Comparison of ENCODE assay signal across 24 mouse cellular contexts in the genomic region with DNA sequence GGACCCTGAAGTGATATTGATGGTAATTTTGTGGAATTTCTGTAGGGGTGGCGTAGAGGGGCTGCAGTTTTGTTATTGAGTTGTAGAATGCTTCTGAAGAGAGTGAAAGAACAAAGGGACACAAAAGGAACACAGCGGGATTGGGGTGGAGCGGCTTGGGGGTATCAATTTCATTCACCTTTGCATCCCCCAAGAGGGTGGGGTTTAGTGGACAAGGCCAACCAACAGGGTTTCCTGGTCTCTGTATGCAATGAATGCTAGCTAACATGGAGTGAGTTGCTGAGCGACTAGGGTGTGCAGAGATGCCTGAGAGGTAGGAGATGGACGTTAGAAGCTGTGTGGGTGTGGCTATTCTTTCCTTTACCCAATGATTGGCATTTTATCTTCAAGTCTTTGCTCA.
DNase-seq lines count a peak whose midpoint lies in the region; ATAC-seq lines count a peak whose summit lies in the region.
"Had no signal": no experiment of that assay in that cellular context is flagged by ENCODE, and none has a peak within 500 bp of the region (broad histone marks: within the 10 kb centered on the region; RNA-seq: fewer than 3 reads in every experiment).

No protein-coding gene starts in this region.

- no peaks in the 10 kb centered on the region for H3K27me3 ChIP-seq in hindbrain, embryonic 11.5 days (ENCODE audit: control insufficient read depth, insufficient read depth, low read length)
- H3K27me3 ChIP-seq in hindbrain, embryonic 14.5 days (ENCODE audit: control insufficient read depth, insufficient read depth, low read length), result no peaks in the 10 kb centered on the region
- H3K27me3 ChIP-seq: embryonic facial prominence, embryonic 15.5 days; forebrain, embryonic 15.5 days; heart, embryonic 12.5 days; hindbrain, embryonic 13.5 days had no signal

- H3K9me3 ChIP-seq in hindbrain, embryonic 11.5 days (ENCODE audit: control insufficient read depth, low read length), result no peaks in the 10 kb centered on the region
- no peaks in the 10 kb centered on the region for H3K9me3 ChIP-seq in hindbrain, embryonic 14.5 days (ENCODE audit: control insufficient read depth, low read length)
- H3K9me3 ChIP-seq: embryonic facial prominence, embryonic 15.5 days; forebrain, embryonic 10.5 days; forebrain, embryonic 15.5 days; heart, embryonic 12.5 days; hindbrain, embryonic 13.5 days had no signal

- WGBS in hindbrain, embryonic 11.5 days, result 38% methylated on average over 5 of the region's 5 CpGs
- WGBS in hindbrain, embryonic 14.5 days, result 22% methylated on average over 5 of the region's 5 CpGs

- H3K4me1 ChIP-seq in hindbrain, embryonic 11.5 days (replicated peaks; ENCODE audit: control insufficient read depth, insufficient read depth, low read length), result no peaks in the 10 kb centered on the region
- peaks cover 4% of the 10 kb centered on the region; the same call in 1 of the 2 replicates for H3K4me1 ChIP-seq in hindbrain, embryonic 14.5 days (replicated peaks; ENCODE audit: control insufficient read depth, insufficient read depth, low read length)
- H3K4me1 ChIP-seq: embryonic facial prominence, embryonic 15.5 days had no signal

- H3K4me3 ChIP-seq in hindbrain, embryonic 11.5 days (ENCODE audit: low read depth, low read length), result no peak overlapping the region
- H3K4me3 ChIP-seq in hindbrain, embryonic 14.5 days (replicated peaks; ENCODE audit: low read length), result no peak overlapping the region
- H3K4me3 ChIP-seq: embryonic facial prominence, embryonic 15.5 days; erythroblast, embryonic 14.5 days; forebrain, embryonic 10.5 days; forebrain, embryonic 15.5 days; heart, embryonic 12.5 days; hindbrain, embryonic 13.5 days had no signal

- H3K4me2 ChIP-seq in hindbrain, embryonic 11.5 days (replicated peaks; ENCODE audit: low read depth, low read length), result no peak overlapping the region
- no peak overlapping the region for H3K4me2 ChIP-seq in hindbrain, embryonic 14.5 days (replicated peaks)
- H3K4me2 ChIP-seq: embryonic facial prominence, embryonic 15.5 days; forebrain, embryonic 15.5 days; heart, embryonic 12.5 days; hindbrain, embryonic 13.5 days had no signal

- H3K36me3 ChIP-seq in hindbrain, embryonic 11.5 days (ENCODE audit: control insufficient read depth, insufficient read depth, low read length), result no peaks in the 10 kb centered on the region
- H3K36me3 ChIP-seq in hindbrain, embryonic 14.5 days (replicated peaks; ENCODE audit: control insufficient read depth, insufficient read depth), result no peaks in the 10 kb centered on the region
- H3K36me3 ChIP-seq: embryonic facial prominence, embryonic 15.5 days; forebrain, embryonic 10.5 days; forebrain, embryonic 15.5 days; G1E; heart, embryonic 12.5 days; hindbrain, embryonic 13.5 days had no signal

- no peak overlapping the region for H3K9ac ChIP-seq in hindbrain, embryonic 11.5 days (ENCODE audit: low read depth, low read length)
- H3K9ac ChIP-seq in hindbrain, embryonic 14.5 days, result no peak overlapping the region
- H3K9ac ChIP-seq: embryonic facial prominence, embryonic 15.5 days; forebrain, embryonic 15.5 days; heart, embryonic 12.5 days; hindbrain, embryonic 13.5 days had no signal

- H3K27ac ChIP-seq in hindbrain, embryonic 11.5 days (ENCODE audit: low read depth, low read length), result no peak overlapping the region
- H3K27ac ChIP-seq in hindbrain, embryonic 14.5 days, result no peak overlapping the region
- H3K27ac ChIP-seq: embryonic facial prominence, embryonic 15.5 days; forebrain, embryonic 10.5 days; forebrain, embryonic 15.5 days; hindbrain, embryonic 13.5 days had no signal

- ATAC-seq in hindbrain, embryonic 11.5 days (ENCODE audit: low FRiP score), result no peak
- ATAC-seq in hindbrain, embryonic 14.5 days (ENCODE audit: low FRiP score), result no peak
- ATAC-seq: CD4-positive, CD25-positive, alpha-beta regulatory T cell, adult 4 months; forebrain, embryonic 15.5 days; intestine, postnatal 0 days had no signal

- DNase-seq in embryo, embryonic 10.5 days (ENCODE audit: low spot score), result peak; percentile 9
- DNase-seq in embryo, embryonic 10 days (ENCODE audit: low spot score), result no peak
- DNase-seq in hindbrain, embryonic 11.5 days (ENCODE audit: low spot score), result peak; percentile 12
- no peak for DNase-seq in hindbrain, embryonic 14.5 days (ENCODE audit: low spot score)
- peak; percentile 96 for DNase-seq in R1 (ENCODE audit: low read depth, low spot score)
- DNase-seq in frontal cortex, adult 2 months (ENCODE audit: extremely low spot score in 1 of 2, low spot score in 1 of 2), result no peak
- no peak for DNase-seq in cerebellum, postnatal 36 days
- DNase-seq: adrenal gland, adult 2 months; adrenal gland, postnatal 36 days; B cell, adult 2 months; cerebellum, adult 2 months; cerebellum, postnatal 10 days; gastrocnemius, postnatal 14 days; heart, postnatal 36 days; kidney, adult 8-10 months had no signal

Comparison
In these comparisons a context has a peak if more than half of its experiments do, and no peak if none do; other contexts are left out.
1. DNase-seq: peak in embryo, embryonic 10.5 days (single experiment), hindbrain, embryonic 11.5 days (single experiment) and R1 (single experiment); none in embryo, embryonic 10 days (single experiment), hindbrain, embryonic 14.5 days (single experiment), frontal cortex, adult 2 months (0 of 2) and cerebellum, postnatal 36 days (0 of 2).